Mouse (Mus musculus): ENCODE data around the gene Ptpn14.

DNA sequence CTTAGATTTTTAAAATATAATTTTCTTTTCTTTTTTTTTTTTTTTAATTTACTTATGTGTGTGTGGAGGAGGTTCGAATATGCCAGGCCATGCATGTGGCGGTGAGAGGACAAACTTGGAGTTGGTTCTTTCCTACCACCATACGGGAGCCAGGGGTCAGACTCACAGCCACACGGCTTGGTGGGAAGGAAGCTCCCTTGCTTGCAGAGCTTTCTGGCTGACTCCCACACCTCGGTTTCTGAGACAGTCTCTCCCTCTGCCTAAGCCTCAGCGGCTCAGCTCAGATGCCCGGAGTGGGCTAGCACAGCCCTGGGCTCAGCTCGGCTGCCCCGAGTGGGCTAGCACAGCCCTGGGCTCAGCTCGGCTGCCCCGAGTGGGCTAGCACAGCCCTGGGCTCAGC, 10.5 kb upstream of the Ptpn14 start:
- no peak for TF ChIP-seq CTCF (IDR thresholded peaks at IDR 0.05; ENCODE audit: extremely low read depth, insufficient read depth, insufficient read length, insufficient replicate concordance)
- no peak for TF ChIP-seq POLR2A (IDR thresholded peaks at IDR 0.05; ENCODE audit: low read depth, low read length)

All from spleen, adult 2 months (tissue).